Mouse (Mus musculus): ENCODE data around the gene Pon3.
"Not testable (repeated sequence)": the region's sequence is repeated elsewhere in the genome, so short reads cannot be mapped to it uniquely, and the experiment has no call there.

- TF ChIP-seq CTCF (conservative IDR thresholded peaks at IDR 0.05; ENCODE audit: low read length); POU5F1 (IDR thresholded peaks at IDR 0.05; ENCODE audit: borderline replicate concordance, low read length): not testable (repeated sequence)
Measured at GRCm38 (mm10) chr6:5223551-5223950, 32.5 kb downstream of the Pon3 start.

Measured in E14TG2a.4 (cell line).